Mouse (Mus musculus) liver, embryonic 14.5 days (tissue): ENCODE results near the gene Zfhx2. TPM values are rescaled to one million over a fixed set of nuclear protein-coding genes. Genes with fewer than 3 reads are reported as not detected.

ENCODE experiments used
- ATAC-seq: fragments of 200-750 bp; cut with Nextera tagmentation; 2 replicates; pipeline ENCODE4 v1.8.0; 2017; ENCODE audit warnings: moderate number of reproducible peaks, mild to moderate bottlenecking, moderate library complexity; ENCODE audit not compliant: insufficient read depth
- DNase-seq, 3 experiments: peaks; one replicate each; pipeline ENCODE4 v3.0.0-alpha.2; 2012 to 2013; ENCODE audit warnings: low read depth in 3 of 3, low spot score in 3 of 3
- H3K27ac ChIP-seq: fragments of 300-500 bp; sonication (generic); 2 replicates; pipeline ENCODE4 v1.5.1; 2014; ENCODE audit warnings: moderate library complexity, mild to moderate bottlenecking, control low read depth, inconsistent platforms
- H3K27me3 ChIP-seq: fragments of 300-500 bp; sonication (generic); 2 replicates; pipeline ENCODE4 v1.6.1; 2014; ENCODE audit warnings: mild to moderate bottlenecking, low read length, moderate library complexity; ENCODE audit not compliant: control insufficient read depth, insufficient read depth
- H3K36me3 ChIP-seq: fragments of 300-500 bp; sonication (generic); replicated peaks from 2 replicates; pipeline ENCODE4 v1.6.1; 2014; ENCODE audit warnings: low read depth; ENCODE audit not compliant: control insufficient read depth, insufficient read depth
- H3K4me1 ChIP-seq, 2 experiments: fragments of 200-500 bp in 1 of 2; fragments of 300-500 bp in 1 of 2; sonication (generic) in 1 of 2; replicated peaks; 2 replicates each; pipeline ENCODE4 v1.6.1; 2012 to 2014; ENCODE audit warnings: antibody characterized with exemption in 1 of 2, inconsistent platforms in 1 of 2, low read length in 1 of 2; ENCODE audit not compliant: control insufficient read depth in 2 of 2, insufficient read depth in 2 of 2
- H3K4me2 ChIP-seq: fragments of 300-500 bp; sonication (generic); 2 replicates; pipeline ENCODE4 v1.6.1; 2014; ENCODE audit warnings: low read depth, mild to moderate bottlenecking, control low read depth, moderate library complexity
- H3K4me3 ChIP-seq, 2 experiments: fragments of 200-500 bp in 1 of 2; fragments of 300-500 bp in 1 of 2; sonication (generic) in 1 of 2; 2 replicates each; pipeline ENCODE4 v1.5.1; 2012 to 2014; ENCODE audit warnings: low read depth in 2 of 2, low read length in 2 of 2, mild to moderate bottlenecking in 2 of 2, control low read depth in 1 of 2, inconsistent platforms in 1 of 2, moderate library complexity in 1 of 2; ENCODE audit not compliant: insufficient read depth in 1 of 2
- H3K9ac ChIP-seq: fragments of 300-500 bp; sonication (generic); replicated peaks from 2 replicates; pipeline ENCODE4 v1.6.1; 2014; ENCODE audit warnings: mild to moderate bottlenecking, control low read depth, moderate library complexity
- H3K9me3 ChIP-seq: fragments of 300-500 bp; sonication (generic); 2 replicates; pipeline ENCODE4 v1.6.1; 2016; ENCODE audit warnings: low read length, mixed read lengths; ENCODE audit not compliant: control insufficient read depth
- CTCF ChIP-seq: IDR thresholded peaks from 2 replicates; pipeline ENCODE4 v1.5.1; 2016; ENCODE audit warnings: antibody characterized with exemption, low read depth, control low read depth
- EP300 ChIP-seq: IDR thresholded peaks from 2 replicates; pipeline ENCODE4 v1.6.1; 2016; ENCODE audit warnings: antibody characterized with exemption, low read depth
- WGBS: fragments of 180-500 bp; shearing (Covaris S2); extraction: QIAGEN DNeasy Blood & Tissue Kit; methylation state at CpG from one replicate; pipeline ENCODE4 v1.1.7; 2014; ENCODE audit not compliant: insufficient replicate concordance; 5-methylcytosine and 5-hydroxymethylcytosine counted together
- polyA plus RNA-seq, 2 experiments: library from polyadenylated mRNA; depleted of rRNA in 1 of 2; stranded (reverse) in 1 of 2; unstranded in 1 of 2; fragments of >200 nt; fragmentation: Nextera tagmentation in 1 of 2; extraction: Ambion mirVana in 1 of 2; gene quantifications; 2 replicates each; pipeline versions ENCODE4 v1.2.1 to v1.2.3; 2012 to 2014

Gene Zfhx2
- polyA plus RNA-seq, 2 experiments = 0.29 to 0.61 TPM

DNA sequence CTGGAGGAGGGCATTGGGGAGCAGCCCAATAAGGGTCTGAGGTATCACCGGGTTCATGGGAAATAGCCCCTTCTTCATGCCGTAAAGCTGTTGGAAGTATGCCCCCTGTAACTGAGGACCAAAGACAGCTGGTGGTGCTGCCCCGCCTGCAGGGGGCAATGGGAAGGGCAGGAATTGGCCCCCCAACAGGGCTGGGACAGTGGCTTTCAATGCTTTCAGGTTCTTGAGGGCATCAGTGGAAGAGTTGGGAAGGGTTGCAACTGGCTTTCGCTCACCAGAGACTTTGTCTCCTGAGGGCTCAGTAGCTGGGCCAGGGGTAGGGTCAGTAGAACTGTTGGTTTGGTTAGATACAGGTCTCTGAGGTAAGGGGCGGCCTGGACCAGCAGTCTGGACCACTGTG lies 29.0 kb downstream of the Zfhx2 start:
- TF ChIP-seq CTCF = peak; percentile 68
- no peak for TF ChIP-seq EP300
- Histone ChIP-seq H3K4me1 (peaks cover 33 to 35% of the 10 kb centered on the region in 2 experiments), H3K9ac (peak overlapping the region; percentile 97), H3K27me3 (no peaks in the 10 kb centered on the region), H3K9me3 (no peaks in the 10 kb centered on the region), H3K27ac (peak overlapping the region; percentile 85), H3K4me3 (peak overlapping the region; percentile 65 to 70), H3K36me3 (no peaks in the 10 kb centered on the region; the same call in 1 of the 2 replicates), H3K4me2 (peak overlapping the region; percentile 89)
- WGBS = 54% methylated on average over 5 of the region's 5 CpGs
- DNase-seq (no peak), ATAC-seq (peak; percentile 44)

GRCm38 (mm10) chr14:55062626-55063025 lies 29.5 kb downstream of the Zfhx2 start:
- peak overlapping the region; percentile 97 for H3K9ac ChIP-seq
- peak overlapping the region; percentile 89 for H3K4me2 ChIP-seq
- peak; percentile 100 for ATAC-seq
- peak overlapping the region; percentile 85 for H3K27ac ChIP-seq
- TF ChIP-seq CTCF (peak; percentile 69), EP300 (peak; percentile 59; the same call in 1 of the 2 replicates)
- 6% methylated on average over 17 of the region's 17 CpGs for WGBS
- no peaks in the 10 kb centered on the region for H3K27me3 ChIP-seq
- peak overlapping the region; percentile 65 to 70 for H3K4me3 ChIP-seq
- H3K36me3 ChIP-seq = no peaks in the 10 kb centered on the region; the same call in 1 of the 2 replicates
- peaks cover 35 to 38% of the 10 kb centered on the region in 2 experiments for H3K4me1 ChIP-seq
- no peaks in the 10 kb centered on the region for H3K9me3 ChIP-seq
- DNase-seq = peak; percentile 89 to 91 (median 90)

GRCm38 (mm10) chr14:55061845-55062244 lies 30.3 kb downstream of the Zfhx2 start:
- Histone ChIP-seq H3K4me3 (no peak overlapping the region), H3K27ac (peak overlapping the region; percentile 83), H3K36me3 (no peaks in the 10 kb centered on the region), H3K9me3 (no peaks in the 10 kb centered on the region), H3K4me1 (peaks cover 35 to 41% of the 10 kb centered on the region in 2 experiments), H3K9ac (peak overlapping the region; percentile 76), H3K27me3 (no peaks in the 10 kb centered on the region), H3K4me2 (peak overlapping the region; percentile 89)
- 52% methylated on average over 7 of the region's 7 CpGs for WGBS
- TF ChIP-seq CTCF (no peak), EP300 (no peak)
- DNase-seq (no peak), ATAC-seq (no peak)

- 80% methylated on average over 5 of the region's 5 CpGs for WGBS
- peak overlapping the region; percentile 64 for H3K27ac ChIP-seq
- no peak overlapping the region for H3K4me3 ChIP-seq
- no peaks in the 10 kb centered on the region for H3K9me3 ChIP-seq
- DNase-seq = no peak
- no peak for ATAC-seq
- H3K27me3 ChIP-seq = no peaks in the 10 kb centered on the region
- TF ChIP-seq CTCF (no peak), EP300 (no peak)
- H3K4me2 ChIP-seq = no peak overlapping the region
- H3K9ac ChIP-seq = no peak overlapping the region
- no peaks in the 10 kb centered on the region for H3K36me3 ChIP-seq
- peaks cover 35 to 47% of the 10 kb centered on the region in 2 experiments for H3K4me1 ChIP-seq
Measured at GRCm38 (mm10) chr14:55059931-55060330, 32.2 kb downstream of the Zfhx2 start.

GRCm38 (mm10) chr14:55059009-55059408 lies 33.1 kb downstream of the Zfhx2 start:
- Histone ChIP-seq H3K4me3 (no peak overlapping the region), H3K27me3 (no peaks in the 10 kb centered on the region), H3K27ac (peak overlapping the region; percentile 64), H3K36me3 (no peaks in the 10 kb centered on the region), H3K4me2 (peak overlapping the region; percentile 30), H3K9me3 (no peaks in the 10 kb centered on the region), H3K9ac (peak overlapping the region; percentile 44; the same call in 1 of the 2 replicates), H3K4me1 (peaks cover 33 to 47% of the 10 kb centered on the region in 2 experiments)
- 9% methylated on average over 1 of the region's 1 CpGs for WGBS
- TF ChIP-seq CTCF (no peak), EP300 (peak; percentile 56)
- DNase-seq = peak; percentile 13 to 66 (median 22)
- peak; percentile 12; the same call in 1 of the 2 replicates for ATAC-seq
